Mouse (Mus musculus) hindlimb bud, embryonic 11.5 days (tissue): ENCODE results near the gene Atp8b2.
A peak's percentile ranks its signal among the peaks of the same experiment; 100 is the strongest.

Experiments
- DNase-seq: peaks from one replicate; pipeline ENCODE4 v3.0.0-alpha.2; 2012; ENCODE audit warnings: low read depth, low spot score; ENCODE audit errors: extremely low spot score

Atp8b2 gene

DNA sequence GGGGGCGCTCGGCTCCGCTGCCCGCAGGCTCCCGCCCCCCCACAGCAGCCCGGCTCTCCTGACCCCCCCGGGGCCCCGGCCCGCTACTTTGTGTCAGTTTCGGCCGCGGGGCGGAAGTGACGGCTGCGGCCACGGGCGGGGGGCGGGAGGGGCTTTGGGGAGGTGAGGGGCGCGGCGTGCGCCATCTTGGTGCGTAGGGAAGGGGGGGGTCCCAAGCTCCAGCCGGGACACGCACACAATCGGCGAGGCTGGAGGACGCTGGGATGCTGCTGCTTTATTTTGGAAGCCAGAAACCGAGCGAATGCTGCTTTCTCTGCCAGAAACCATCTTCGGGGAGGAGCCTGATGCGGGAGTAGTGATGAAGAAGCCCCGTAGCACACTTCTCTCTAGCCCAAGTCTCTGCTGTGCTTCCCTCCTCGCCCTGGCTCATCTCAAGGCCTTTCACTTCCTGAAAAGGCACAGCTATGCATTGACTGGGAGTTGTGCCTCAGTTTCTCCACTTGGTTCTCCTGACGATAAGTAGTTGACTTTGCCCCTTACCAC lies at the start of gene Atp8b2:
Gene Atp8b2 (minus strand): TSS at position 288 of the 543 bp plus-strand sequence.
- DNase-seq, result no peak

DNA sequence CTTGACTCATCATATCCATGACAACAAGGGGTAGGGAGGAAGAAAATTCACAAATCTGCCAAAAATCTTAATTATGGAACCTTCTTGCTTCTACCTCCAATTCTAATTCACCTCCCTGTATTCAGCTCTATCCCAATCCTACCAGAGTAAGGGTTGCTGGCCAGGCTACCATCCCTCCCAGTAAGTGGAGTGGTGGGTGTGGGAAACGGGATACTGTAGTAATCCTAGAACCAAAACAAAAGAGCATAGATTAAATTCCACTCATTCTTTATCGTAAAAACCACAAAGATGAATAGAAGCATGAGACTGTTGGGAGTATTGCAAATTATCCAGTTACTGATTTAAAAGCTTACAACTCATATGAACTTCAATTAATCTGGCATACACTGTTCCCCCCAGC lies 47.0 kb upstream of the Atp8b2 start:
- no peak for DNase-seq

DNA sequence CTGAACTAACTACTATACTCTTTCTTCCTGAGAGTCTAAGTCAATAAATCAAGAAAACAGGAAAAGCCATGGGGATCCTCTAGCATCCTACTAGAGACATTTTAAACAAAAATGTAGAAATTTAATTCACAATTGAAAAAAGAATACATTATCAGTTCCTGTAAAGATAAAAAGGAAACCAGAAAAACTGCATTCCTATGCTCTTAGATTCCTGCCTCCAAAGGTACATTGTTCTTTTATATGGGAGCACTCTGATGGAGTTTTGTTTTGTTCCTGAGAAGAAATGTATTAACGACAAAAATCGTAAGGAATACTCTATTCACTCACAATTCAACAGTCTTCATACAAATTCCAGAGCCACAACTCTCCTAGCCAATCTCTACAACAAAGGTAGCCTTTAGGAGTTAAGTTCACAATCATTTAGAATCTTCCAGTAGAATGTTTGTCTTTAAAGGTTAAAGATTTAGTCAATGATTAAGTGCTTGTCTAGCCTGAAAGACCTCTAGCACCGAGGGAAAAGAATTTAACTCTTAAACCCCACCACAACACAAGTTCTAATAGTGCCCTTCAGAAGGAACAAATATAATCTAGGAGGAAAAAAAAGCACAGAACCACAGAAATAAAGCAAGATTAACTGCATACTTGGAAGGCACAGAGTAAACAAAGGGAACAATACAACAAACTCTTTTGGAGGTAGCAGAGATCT lies 40.9 kb upstream of the Atp8b2 start:
- no peak for DNase-seq

DNA sequence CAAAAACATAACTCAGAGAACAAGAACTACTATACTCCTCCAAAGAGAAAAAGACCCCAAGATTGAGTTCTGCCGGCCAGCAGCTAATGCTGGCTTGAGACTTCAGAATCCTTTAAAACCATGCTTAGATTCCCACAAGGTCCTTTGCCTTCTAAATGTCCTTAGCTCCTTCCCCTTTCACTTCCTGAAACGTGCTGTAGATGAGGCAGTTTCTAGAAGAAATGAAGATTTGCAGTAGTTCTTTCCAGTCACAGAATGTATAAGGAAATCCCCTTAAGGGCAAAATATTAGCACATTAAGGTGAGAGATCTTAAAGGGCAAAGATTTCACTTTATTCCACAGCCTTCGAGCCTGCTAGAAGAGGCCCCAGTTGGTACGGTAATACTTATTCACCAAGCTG lies 36.5 kb upstream of the Atp8b2 start:
- no peak for DNase-seq

DNA sequence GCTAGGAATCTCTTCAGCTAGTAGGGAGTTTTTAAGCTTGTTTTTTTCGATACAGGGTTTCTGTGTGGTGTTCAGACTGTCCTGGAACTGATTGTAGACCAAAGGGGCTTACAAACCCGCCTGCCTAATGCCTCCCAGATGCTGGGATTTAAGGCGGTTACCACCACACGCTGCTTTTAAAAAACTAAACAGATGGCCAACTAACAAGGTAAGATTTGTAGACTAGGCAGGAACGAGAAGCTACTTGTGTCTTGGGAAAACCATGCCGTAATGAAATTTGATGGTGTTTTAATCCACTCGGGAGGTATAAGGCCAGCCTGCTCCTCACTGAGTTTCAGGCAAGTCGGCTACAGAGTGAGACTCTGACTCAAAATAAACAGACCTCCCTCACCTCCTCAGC lies 35.8 kb upstream of the Atp8b2 start:
- peak; percentile 93 for DNase-seq

DNA sequence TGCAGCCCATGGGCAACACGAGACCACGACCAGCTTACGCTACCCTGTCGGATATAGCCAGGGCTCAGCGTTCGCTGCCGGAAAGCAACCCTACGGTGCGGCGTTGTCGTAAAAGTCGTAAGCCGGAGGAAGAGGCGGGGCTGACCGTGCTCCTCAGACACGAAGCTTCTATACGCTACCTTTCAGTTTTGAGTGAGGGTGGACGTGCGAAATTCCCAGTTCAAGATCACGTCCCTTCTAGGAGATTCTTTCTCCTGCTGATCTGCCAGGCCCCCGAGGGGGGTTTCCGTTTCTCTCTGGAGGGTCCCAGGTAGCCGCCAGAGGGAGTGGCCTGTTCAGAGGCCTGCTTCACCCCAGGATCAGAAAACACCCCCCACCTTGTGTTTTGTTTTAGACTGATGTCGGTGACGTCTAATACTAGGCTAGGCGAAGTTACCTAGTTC lies 35.3 kb upstream of the Atp8b2 start, which contains the start of gene Hax1:
Gene Hax1 (minus strand): TSS at position 169 of the 443 bp plus-strand sequence.
- peak; percentile 94 for DNase-seq

DNA sequence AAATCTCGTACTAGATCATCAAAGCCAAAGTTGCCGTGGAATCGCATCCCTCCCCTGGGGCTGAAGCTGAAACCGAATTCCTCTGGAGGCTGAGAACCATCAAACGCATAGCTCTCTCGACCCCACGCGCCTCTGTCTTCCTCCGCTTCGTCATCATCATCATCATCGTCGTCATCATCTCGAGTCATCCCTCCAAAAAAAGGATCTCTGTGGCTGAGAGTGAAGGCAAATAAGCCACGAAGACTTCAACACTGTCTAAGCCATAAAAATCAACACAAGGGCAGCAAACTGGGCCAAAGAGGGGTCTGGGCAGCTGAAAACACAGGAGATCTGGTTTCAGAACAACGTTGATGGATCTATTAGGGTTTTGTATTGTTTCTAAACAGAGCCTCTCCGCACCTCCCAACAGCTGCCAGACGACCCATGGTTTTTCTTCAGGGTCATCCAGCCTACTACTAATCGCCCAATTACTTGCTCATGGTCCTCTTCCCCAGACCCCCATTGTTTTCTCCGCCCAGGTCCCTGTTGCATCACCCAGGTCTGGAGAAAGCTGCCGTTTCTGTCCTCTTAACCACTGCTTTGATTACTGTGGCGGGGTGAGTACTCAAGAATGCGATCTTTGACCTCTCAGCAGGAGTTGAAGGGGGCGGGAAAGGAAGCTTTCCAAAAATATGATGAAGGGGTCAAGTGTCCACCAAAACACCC lies 34.6 kb upstream of the Atp8b2 start:
- no peak for DNase-seq

DNA sequence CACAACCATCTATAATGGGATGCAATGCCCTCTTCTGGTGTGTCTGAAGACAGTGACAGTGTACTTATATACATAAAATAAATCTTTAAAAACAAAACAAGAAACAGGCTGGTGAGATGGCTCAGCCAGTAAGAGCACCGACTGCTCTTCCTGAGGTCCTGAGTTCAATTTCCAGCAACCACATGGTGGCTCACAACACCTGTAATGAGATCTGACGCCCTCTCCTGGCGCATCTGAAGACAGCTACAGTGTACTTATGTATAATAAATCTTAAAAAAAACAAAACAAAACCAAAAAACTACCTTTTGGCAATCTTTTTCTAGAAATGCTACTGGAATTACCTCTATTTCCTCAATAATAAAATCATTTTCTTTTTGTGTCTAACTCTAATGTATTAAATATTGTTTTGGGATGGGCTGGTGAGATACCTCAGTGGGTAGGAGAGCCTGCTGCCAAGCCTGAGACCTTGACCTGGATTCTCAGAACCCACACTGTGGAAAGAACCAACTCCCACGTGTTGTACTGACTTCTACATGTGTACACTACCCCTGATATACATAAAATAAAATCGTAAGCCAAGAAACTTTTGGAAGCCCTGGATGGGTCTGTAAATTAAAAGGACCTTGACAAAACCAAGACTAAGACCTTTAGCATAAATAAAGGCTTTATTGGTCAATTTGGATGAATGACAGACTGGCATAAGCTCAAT lies 31.7 kb upstream of the Atp8b2 start:
- no peak for DNase-seq

DNA sequence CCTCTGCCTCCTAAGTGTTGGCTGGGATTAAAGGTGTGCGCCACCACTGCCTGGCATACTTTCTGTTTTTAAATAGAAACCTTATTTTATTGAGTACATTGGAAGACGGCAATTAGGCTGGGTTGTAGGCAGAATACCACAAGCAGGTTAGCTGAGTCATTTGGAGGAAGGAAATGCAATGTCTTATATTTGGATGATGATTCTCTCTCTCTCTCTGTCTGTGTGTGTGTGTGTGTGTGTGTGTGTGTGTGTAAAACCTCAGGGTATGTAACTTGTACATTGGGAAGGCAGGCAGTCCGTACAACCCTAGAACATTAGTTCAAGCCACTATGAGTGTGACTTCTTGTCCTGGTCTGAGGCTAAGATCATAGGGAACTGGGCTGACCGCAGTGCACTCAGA lies 24.5 kb upstream of the Atp8b2 start:
- DNase-seq, result no peak

DNA sequence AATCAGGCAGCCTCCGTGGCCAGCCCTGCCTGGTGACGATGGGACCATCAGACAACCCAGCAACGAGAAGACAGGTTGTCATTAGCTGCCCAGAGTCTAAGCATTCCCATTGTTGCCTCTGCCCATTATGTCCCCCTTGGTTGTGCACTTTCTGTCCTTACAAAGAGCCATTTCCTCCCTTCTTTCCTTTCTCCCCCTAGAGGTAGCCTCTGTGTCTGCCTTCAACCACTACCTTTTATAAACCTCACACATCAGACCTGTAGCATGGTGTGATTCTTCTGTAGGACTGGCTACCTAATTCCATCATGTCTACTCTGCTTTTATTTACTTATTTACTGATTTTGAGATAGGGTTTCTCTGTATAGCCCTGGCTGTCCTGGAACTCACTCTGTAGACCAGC lies 23.9 kb upstream of the Atp8b2 start:
- DNase-seq, result no peak

DNA sequence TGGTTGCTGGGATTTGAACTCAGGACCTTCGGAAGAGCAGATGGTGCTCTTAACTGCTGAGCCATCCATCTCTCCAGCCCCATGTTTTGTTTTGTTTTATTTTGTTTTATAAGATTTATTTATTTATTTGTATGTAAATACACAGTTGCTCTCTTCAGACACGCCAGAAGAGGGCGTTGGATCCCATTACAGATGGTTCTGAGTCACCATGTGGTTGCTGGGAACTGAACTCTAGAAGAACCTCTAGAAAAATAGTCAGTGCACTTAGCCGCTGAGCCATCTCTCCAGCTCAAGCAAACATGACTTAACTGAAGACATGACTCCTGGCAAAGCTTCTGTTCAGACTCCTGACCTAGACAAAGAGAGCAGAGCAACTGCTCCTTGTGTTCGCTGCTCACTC lies 19.1 kb upstream of the Atp8b2 start:
- no peak for DNase-seq

DNA sequence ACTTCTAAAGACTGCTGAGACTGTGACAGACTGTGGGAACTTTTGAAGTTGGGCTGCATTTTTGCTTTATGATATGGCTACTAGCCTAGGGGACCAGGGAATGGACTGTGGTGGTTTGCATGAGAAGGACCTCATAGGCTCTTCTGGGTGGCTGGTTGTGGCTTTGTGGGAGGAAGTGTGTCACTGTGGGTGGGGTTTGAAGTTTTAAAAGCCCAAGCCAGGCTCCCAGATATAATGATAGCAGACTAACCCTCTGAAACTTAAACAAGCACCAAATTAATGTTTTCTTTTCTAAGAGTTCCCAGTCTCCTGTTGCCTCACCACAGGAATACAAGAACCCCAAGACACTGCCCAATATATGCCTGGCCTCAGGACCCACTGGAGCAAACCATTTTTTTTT lies 13.6 kb upstream of the Atp8b2 start:
- no peak for DNase-seq

DNA sequence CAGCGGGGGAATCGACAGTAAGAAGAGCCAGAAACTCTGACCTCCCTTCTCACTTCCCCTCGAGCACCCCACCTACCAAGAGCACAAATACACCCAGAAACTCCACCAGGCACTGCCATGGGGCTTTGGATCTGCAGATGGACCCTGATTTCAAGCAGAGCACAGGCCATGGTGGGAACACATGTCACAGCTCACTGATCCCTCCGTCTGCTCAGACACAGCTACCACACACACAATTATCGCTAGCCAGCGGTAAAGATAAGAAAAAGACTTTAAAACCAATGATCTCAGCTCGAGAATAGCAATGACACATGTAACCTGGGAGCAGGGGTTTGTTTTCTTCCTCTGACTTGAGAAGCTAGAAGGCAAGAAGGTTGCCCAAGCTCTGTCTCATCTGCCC lies 5.2 kb upstream of the Atp8b2 start:
- DNase-seq, result no peak

DNA sequence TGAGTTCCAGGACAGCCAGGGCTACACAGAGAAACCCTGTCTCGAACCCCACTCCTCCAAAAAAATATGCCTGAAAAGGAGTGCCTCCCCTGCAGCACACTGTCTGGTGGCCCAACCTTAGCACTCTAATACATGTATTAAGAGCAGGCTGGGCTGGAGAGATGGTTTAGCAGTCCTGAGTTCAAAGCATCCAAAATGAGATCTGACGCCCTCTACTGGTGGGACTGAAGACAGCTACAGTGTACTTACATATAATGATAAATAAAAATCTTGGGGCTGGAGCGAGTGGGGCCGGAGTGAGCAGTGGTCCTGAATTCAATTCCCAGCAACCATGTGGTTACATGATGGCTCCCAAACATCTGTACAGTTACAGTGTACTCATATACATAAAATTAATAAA lies 3.6 kb upstream of the Atp8b2 start:
- DNase-seq, result no peak

DNA sequence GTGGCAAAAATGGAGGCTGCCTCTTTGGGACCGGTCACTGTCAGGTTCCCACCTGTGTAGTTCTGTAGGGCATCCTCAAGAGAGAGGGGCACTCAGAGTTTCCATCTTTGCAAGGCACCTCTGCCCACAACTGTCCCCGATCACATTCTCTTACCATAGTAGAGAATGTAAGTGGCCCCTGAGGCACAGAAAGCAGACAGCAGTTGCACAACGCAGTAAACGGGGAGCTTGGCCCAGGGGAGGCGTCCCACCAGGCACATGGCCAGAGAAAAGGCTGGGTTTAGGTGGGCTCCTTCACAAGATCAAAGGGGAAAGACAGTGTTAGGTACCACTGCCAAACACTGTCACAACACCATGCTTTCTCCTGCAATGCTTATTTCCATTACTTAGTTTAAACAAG lies 2.7 kb upstream of the Atp8b2 start:
- DNase-seq, result no peak

DNA sequence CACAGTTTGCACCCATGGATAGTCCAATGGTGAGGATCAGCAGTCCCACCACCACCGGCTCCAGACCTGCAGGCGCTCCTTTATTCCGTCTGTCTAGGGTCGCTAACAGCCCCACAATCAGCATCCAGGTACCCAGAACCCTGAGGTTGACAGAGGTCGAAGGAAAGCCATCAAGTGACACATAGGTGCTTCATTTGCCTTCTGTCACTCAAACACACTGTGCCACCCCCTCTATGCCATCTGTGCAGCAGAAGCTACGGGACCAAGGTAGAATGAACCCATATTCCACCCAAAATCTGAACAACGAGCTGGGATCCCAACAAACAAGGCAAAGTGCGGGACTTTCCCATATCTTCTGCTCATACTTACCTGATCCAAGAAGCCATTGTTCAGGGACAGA lies 2.2 kb upstream of the Atp8b2 start:
- no peak for DNase-seq

DNA sequence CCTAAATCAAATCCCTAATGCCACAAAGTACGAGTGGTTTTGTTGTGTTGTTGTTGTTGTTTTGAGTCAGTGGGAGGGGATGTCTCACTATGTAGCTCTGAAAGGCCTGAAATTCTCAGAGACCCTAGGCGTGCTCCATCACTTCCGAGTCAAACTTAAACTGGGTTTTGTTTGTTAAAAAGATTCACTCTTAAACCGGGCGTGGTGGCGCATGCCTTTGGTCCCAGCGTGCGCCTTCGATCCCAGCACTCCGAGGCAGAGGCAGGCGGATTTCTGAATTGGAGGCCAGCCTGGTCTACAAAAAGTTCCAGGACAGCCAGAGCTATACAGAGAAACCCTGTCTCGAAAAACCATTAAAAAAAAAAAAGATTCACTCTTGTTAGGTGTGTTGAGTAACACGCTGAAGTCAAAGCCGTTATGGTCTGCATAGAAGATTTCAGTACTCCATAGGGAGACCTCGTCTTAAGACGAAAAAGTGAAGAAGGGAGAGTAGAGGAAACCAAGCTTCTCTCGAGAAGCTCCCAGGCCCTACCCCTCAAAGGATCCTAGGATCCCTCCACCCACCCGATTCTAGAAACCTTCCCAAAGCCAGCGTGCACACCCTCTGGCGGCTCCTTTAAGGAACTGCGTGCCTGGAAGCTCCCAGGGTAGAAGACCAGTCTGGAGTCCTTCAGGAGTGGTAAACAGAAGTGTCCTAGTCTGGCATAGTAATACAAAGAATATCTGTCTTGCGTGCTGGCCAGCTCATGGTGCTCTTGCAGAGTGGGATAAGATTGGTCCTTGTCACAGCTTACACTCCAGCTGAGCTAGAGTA lies 825 bp upstream of the Atp8b2 start:
- peak; percentile 56 for DNase-seq

DNA sequence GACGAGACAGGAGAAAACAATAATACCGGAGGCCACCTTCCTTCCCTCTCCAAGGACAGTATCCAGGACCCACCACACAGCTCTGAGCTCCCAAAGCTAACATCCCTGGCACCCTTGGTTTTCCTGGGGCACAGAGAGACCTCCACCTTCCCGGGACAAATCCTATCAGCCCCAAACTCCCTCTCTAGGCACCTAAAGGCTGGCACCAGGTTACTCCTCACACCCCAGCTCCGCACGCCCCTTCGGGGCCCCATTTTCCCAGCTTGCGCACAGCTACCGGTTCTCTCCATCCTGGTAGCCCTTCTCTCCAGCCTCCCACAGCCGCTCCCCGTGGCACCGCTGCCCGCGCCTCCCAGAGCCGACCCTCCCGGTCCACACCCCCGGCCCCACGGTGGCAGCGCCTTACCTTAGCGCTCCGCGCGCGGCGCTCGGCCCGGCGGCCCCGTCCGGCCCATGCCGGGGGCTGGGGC lies 522 bp downstream of the Atp8b2 start:
- no peak for DNase-seq

DNA sequence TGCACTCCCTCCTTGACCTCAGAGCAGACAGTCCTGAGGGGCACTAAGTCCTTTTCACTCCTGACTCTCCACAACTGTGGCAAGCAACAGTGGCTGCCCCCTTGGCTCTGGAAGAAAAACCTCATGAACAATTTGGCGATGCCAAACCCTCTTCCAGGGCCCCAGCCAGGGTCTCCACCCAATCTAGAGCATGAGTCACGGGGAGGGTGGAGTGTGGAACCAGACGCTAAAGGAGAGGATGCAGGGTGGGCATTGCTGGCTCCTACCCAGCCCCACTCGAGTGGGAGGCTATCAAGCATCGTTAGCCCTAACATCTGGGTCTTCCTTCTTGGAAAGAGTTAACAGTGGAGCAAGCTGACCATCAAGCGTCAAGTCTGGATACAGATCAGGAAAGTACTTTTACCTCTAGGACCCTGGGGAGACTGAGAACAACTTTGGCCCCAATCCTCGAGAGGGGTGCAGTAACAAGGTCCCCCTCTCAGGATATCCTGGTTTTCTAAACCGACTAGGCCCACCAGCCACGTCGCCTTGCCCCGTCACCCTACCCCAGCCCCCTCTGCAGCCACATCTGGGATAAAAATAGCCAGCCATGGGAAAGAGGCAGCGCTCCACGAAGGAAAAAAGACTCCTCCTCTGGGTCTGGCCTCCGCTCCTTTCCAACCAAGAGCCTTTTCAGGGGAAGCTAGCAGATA lies 1.1 kb downstream of the Atp8b2 start:
- DNase-seq, result no peak

DNA sequence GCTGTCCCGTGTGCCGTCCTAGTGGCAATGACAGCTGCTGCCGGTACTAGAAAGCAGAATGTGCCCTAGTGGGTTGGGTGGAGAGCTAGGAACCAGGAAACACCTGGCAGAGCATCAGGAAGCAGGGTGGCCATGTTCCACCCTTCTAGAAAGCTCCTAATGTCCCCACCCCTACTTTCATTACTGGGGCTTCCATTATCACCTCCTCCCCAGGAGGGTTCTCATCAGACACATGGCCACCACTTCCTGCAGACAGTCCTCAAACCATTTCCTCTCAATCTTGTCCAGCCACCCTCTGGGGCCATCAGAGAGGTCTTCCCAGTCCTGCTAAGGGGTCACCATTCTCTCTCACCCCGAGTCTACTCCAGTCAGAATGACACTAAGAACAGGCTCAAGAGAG lies 1.9 kb downstream of the Atp8b2 start:
- no peak for DNase-seq
